Mouse (Mus musculus): Measurements from ENCODE around the gene Pfdn4.

The Pfdn4 gene

GRCm38 (mm10) chr2:170549146-170549545, 52.9 kb downstream of the Pfdn4 start:
- DNase-seq (ENCODE audit: low spot score): no peak

DNA sequence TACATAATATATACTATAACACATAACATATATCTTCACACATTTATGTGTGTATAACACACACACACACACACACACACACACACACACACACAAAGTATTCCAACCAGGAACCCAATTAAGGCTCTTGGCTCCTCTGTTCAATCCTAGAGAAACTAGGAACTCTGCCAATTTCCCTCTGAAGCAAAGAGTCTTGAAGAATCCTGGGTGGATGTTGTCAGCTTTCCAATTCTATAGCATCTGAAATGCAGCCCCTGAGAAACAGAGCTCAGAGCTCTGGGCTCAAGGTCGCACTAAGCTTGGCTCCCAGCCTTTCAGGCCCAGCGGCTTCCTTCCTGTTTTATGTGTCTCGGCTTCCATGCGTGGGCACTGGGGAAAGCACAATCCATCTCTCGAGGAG, 54.0 kb downstream of the Pfdn4 start:
- no peak for DNase-seq (ENCODE audit: low spot score)

GRCm38 (mm10) chr2:170552088-170552487, 55.9 kb downstream of the Pfdn4 start:
- no peak for DNase-seq (ENCODE audit: low spot score)

DNA sequence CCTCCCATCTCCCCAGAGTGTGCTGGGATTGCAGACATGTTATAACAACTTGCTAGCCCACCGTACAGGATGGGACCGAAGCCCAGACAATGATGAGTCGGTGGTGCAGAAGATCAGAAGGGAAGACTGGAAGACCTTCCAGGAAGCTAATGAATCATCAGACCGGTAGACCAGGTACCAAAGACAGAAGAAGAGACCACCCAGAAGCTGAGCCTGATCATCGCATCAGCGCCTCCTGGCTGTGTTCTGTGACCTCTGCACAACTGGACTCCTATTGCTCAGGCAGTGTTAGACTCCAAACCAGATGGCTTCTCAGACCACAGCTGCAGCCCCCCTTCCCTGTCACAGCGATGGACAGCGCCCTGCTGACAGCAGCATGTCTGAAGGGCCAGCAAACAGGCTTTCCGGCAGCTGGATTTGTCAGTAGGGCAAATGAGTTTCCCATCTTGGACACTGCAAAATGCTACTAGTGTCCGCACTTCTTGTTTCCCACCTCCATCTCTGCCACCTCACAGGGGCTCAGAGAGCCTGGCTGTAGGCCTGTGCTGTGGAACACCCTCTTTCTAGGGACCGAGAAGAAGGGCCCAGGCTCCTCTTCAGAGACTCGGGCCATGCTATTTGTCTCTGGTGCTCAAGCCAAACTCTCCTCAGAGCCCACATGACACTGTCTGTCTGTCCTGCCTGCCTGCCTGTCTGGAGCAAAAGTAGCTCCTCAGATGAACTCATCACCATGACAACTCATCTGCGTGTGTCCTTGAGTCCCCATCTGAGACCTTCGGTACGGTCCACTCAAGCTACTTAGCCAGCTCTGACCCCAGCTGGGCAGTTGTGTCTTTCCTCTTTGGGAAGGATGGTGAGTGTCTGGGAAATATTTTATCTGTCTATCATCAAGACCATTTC, 68.0 kb downstream of the Pfdn4 start:
- DNase-seq (ENCODE audit: low spot score): no peak

- no peak for DNase-seq (ENCODE audit: low spot score)
These were observed 68.8 kb downstream of the Pfdn4 start for GRCm38 (mm10) chr2:170564995-170565394.

Measured in lung, postnatal 25 days (tissue).